Mouse (Mus musculus): ENCODE measurements around the gene Ppp1r14d. TPM values are rescaled to one million over a fixed set of nuclear protein-coding genes. Genes with fewer than 3 reads are reported as not detected.

Ppp1r14d gene
- polyA plus RNA-seq, 1 experiment from 2014 or later: not detected

- 46% methylated on average over 7 of the region's 7 CpGs for WGBS
- H3K4me2 ChIP-seq (replicated peaks): no peak overlapping the region
- no peaks in the 10 kb centered on the region for H3K9me3 ChIP-seq
- no peak overlapping the region for H3K27ac ChIP-seq
- H3K4me1 ChIP-seq: no peaks in the 10 kb centered on the region
- no peak for ATAC-seq (ENCODE audit: low FRiP score, low read depth)
- H3K36me3 ChIP-seq: peaks cover 65% of the 10 kb centered on the region
- H3K4me3 ChIP-seq: no peak overlapping the region
- H3K27me3 ChIP-seq: no peaks in the 10 kb centered on the region
- H3K9ac ChIP-seq: no peak overlapping the region
These were observed 46.8 kb downstream of the Ppp1r14d start for GRCm38 (mm10) chr2:119182914-119183313.

- Histone ChIP-seq H3K4me3 (no peak overlapping the region), H3K27ac (no peak overlapping the region), H3K9ac (no peak overlapping the region), H3K4me2 (replicated peaks) (no peak overlapping the region), H3K36me3 (peaks cover 52% of the 10 kb centered on the region), H3K27me3 (no peaks in the 10 kb centered on the region), H3K4me1 (peaks cover 17% of the 10 kb centered on the region), H3K9me3 (no peaks in the 10 kb centered on the region)
- ATAC-seq (ENCODE audit: low FRiP score, low read depth): no peak
- 88% methylated on average over 5 of the region's 5 CpGs for WGBS
These were observed 52.2 kb downstream of the Ppp1r14d start for GRCm38 (mm10) chr2:119177384-119177939.

- no peak overlapping the region for H3K9ac ChIP-seq
- 71% methylated on average over 3 of the region's 3 CpGs for WGBS
- no peaks in the 10 kb centered on the region for H3K9me3 ChIP-seq
- H3K36me3 ChIP-seq: peaks cover 54% of the 10 kb centered on the region
- no peak overlapping the region for H3K4me3 ChIP-seq
- H3K27me3 ChIP-seq: no peaks in the 10 kb centered on the region
- H3K27ac ChIP-seq: no peak overlapping the region
- ATAC-seq (ENCODE audit: low FRiP score, low read depth): no peak
- peaks cover 19% of the 10 kb centered on the region for H3K4me1 ChIP-seq
- H3K4me2 ChIP-seq (replicated peaks): no peak overlapping the region
These were observed 52.9 kb downstream of the Ppp1r14d start for GRCm38 (mm10) chr2:119176761-119177160.

GRCm38 (mm10) chr2:119175614-119176013 lies 54.1 kb downstream of the Ppp1r14d start:
- no peak overlapping the region for H3K27ac ChIP-seq
- ATAC-seq (ENCODE audit: low FRiP score, low read depth): no peak

GRCm38 (mm10) chr2:119174866-119175265 lies 54.8 kb downstream of the Ppp1r14d start:
- H3K27me3 ChIP-seq: no peaks in the 10 kb centered on the region
- H3K4me2 ChIP-seq (replicated peaks): no peak overlapping the region
- ATAC-seq (ENCODE audit: low FRiP score, low read depth): no peak
- peaks cover 19% of the 10 kb centered on the region for H3K4me1 ChIP-seq
- 62% methylated on average over 14 of the region's 14 CpGs for WGBS
- H3K36me3 ChIP-seq: peaks cover 44% of the 10 kb centered on the region
- no peak overlapping the region for H3K27ac ChIP-seq
- H3K9ac ChIP-seq: no peak overlapping the region
- H3K9me3 ChIP-seq: no peaks in the 10 kb centered on the region
- H3K4me3 ChIP-seq: no peak overlapping the region

More at GRCm38 (mm10) chr2:119175614-119176013, 54.1 kb downstream of the Ppp1r14d start:
- peaks cover 19% of the 10 kb centered on the region for H3K4me1 ChIP-seq
- H3K9ac ChIP-seq: no peak overlapping the region
- H3K4me3 ChIP-seq: no peak overlapping the region
- H3K9me3 ChIP-seq: no peaks in the 10 kb centered on the region
- H3K4me2 ChIP-seq (replicated peaks): no peak overlapping the region
- H3K36me3 ChIP-seq: peaks cover 51% of the 10 kb centered on the region
- WGBS: 63% methylated on average over 6 of the region's 6 CpGs
- no peaks in the 10 kb centered on the region for H3K27me3 ChIP-seq

GRCm38 (mm10) chr2:119173991-119174651 lies 55.6 kb downstream of the Ppp1r14d start, which contains the start of gene Gm14137:
Gene Gm14137 (plus strand): TSS chr2:119174509.
- Histone ChIP-seq H3K4me2 (replicated peaks) (no peak within 1 kb of the TSS), H3K4me3 (no peak within 1 kb of the TSS), H3K9ac (no peak within 1 kb of the TSS), H3K27me3 (no peaks in the 10 kb centered on the region; the same call in 1 of the 2 replicates), H3K36me3 (peaks cover 37% of the 10 kb centered on the region), H3K4me1 (peaks cover 19% of the 10 kb centered on the region), H3K27ac (no peak within 1 kb of the TSS), H3K9me3 (no peaks in the 10 kb centered on the region)
- no peak for ATAC-seq (ENCODE audit: low FRiP score, low read depth)
- WGBS: 37% methylated on average over 8 of the region's 8 CpGs

GRCm38 (mm10) chr2:119172862-119173576 lies 56.7 kb downstream of the Ppp1r14d start:
- H3K9ac ChIP-seq: no peak overlapping the region; the same call in 1 of the 2 replicates
- WGBS: 13% methylated on average over 13 of the region's 13 CpGs
- no peak overlapping the region; the same call in 1 of the 2 replicates for H3K27ac ChIP-seq

GRCm38 (mm10) chr2:119172446-119172845 lies 57.3 kb downstream of the Ppp1r14d start:
- no peak for ATAC-seq (ENCODE audit: low FRiP score, low read depth)
- peak overlapping the region; percentile 25; the same call in 1 of the 2 replicates for H3K4me2 ChIP-seq (replicated peaks)

More at GRCm38 (mm10) chr2:119172862-119173576, 56.7 kb downstream of the Ppp1r14d start:
- Histone ChIP-seq H3K4me3 (no peak overlapping the region), H3K4me1 (peaks cover 21% of the 10 kb centered on the region), H3K27me3 (peaks cover 7% of the 10 kb centered on the region; the same call in 1 of the 2 replicates), H3K4me2 (replicated peaks) (peak overlapping the region; percentile 25), H3K9me3 (no peaks in the 10 kb centered on the region), H3K36me3 (peaks cover 27% of the 10 kb centered on the region)
- ATAC-seq (ENCODE audit: low FRiP score, low read depth): no peak

GRCm38 (mm10) chr2:119171574-119171973 lies 58.1 kb downstream of the Ppp1r14d start:
- Histone ChIP-seq H3K9ac (no peak overlapping the region), H3K27ac (no peak overlapping the region), H3K9me3 (no peaks in the 10 kb centered on the region), H3K36me3 (peaks cover 13% of the 10 kb centered on the region), H3K27me3 (peaks cover 21% of the 10 kb centered on the region), H3K4me1 (peaks cover 34% of the 10 kb centered on the region), H3K4me2 (replicated peaks) (no peak overlapping the region), H3K4me3 (no peak overlapping the region)
- ATAC-seq (ENCODE audit: low FRiP score, low read depth): no peak
- 70% methylated on average over 8 of the region's 8 CpGs for whole genome bisulfite sequencing

More at GRCm38 (mm10) chr2:119172446-119172845, 57.3 kb downstream of the Ppp1r14d start:
- H3K4me1 ChIP-seq: peaks cover 26% of the 10 kb centered on the region
- 88% methylated on average over 7 of the region's 7 CpGs for WGBS
- no peak overlapping the region for H3K27ac ChIP-seq
- H3K9ac ChIP-seq: no peak overlapping the region; the same call in 1 of the 2 replicates
- no peak overlapping the region for H3K4me3 ChIP-seq
- peaks cover 22% of the 10 kb centered on the region for H3K36me3 ChIP-seq
- H3K27me3 ChIP-seq: peaks cover 13% of the 10 kb centered on the region; the same call in 1 of the 2 replicates
- H3K9me3 ChIP-seq: no peaks in the 10 kb centered on the region

GRCm38 (mm10) chr2:119170282-119170681 lies 59.4 kb downstream of the Ppp1r14d start:
- H3K27ac ChIP-seq: no peak overlapping the region
- no peak overlapping the region for H3K9ac ChIP-seq
- no peak overlapping the region for H3K4me3 ChIP-seq
- H3K36me3 ChIP-seq: peaks cover 12% of the 10 kb centered on the region
- H3K4me1 ChIP-seq: peaks cover 34% of the 10 kb centered on the region
- H3K4me2 ChIP-seq (replicated peaks): no peak overlapping the region
- 88% methylated on average over 2 of the region's 2 CpGs for WGBS
- ATAC-seq (ENCODE audit: low FRiP score, low read depth): no peak
- no peaks in the 10 kb centered on the region for H3K9me3 ChIP-seq
- H3K27me3 ChIP-seq: peaks cover 34% of the 10 kb centered on the region

Data from limb, embryonic 13.5 days (tissue).